Mouse (Mus musculus): ENCODE measurements around the gene Wdr90. TPM values are rescaled to one million over a fixed set of nuclear protein-coding genes. Genes with fewer than 3 reads are reported as not detected.

Wdr90 gene
- 14.0 and 18.7 TPM in 2 replicates for polyA plus RNA-seq (2015; fragmentation: Nextera tagmentation; extraction: Ambion mirVana)

- H3K4me3 ChIP-seq (replicated peaks): peak within 1 kb of the TSS; percentile 69
- peak within 1 kb of the TSS; percentile 81 for H3K27ac ChIP-seq
- no peaks in the 10 kb centered on the region for H3K27me3 ChIP-seq (replicated peaks)
- H3K9ac ChIP-seq: peak within 1 kb of the TSS; percentile 77
- peaks cover 19% of the 10 kb centered on the region for H3K4me1 ChIP-seq (replicated peaks)
- ATAC-seq: peak; percentile 94
- 2% methylated on average over 65 of the region's 65 CpGs for WGBS
- no peaks in the 10 kb centered on the region for H3K36me3 ChIP-seq
- H3K4me2 ChIP-seq (replicated peaks): peak within 1 kb of the TSS; percentile 95
- H3K9me3 ChIP-seq: no peaks in the 10 kb centered on the region
These were observed at the start of gene Wdr90 for GRCm38 (mm10) chr17:25860832-25861703. TSS of gene Wdr90 (minus strand) at chr17:25861501.

DNA sequence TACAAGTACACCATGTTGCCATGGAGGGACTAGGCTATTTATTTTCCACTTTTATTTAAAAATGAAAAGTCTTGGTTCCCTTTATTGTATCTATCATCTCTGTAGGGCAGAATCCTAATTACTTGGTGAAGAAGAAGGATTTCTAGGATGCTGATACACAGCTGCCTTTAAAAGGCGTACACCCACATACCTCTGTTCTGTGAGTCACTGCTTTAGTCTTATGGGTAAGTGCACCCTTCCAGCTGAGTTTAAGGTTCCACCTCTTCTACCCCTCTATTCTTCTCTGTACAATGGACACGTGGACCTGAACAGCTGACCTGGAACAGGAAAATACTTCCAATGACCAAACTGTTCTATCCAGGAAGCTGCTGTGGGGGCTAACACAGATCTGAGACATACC is 46.3 kb upstream of the Wdr90 start:
- Histone ChIP-seq H3K4me1 (replicated peaks) (no peaks in the 10 kb centered on the region), H3K4me2 (replicated peaks) (no peak overlapping the region), H3K27ac (no peak overlapping the region), H3K9ac (no peak overlapping the region), H3K4me3 (replicated peaks) (no peak overlapping the region), H3K27me3 (replicated peaks) (no peaks in the 10 kb centered on the region), H3K9me3 (no peaks in the 10 kb centered on the region), H3K36me3 (no peaks in the 10 kb centered on the region)
- no peak for ATAC-seq
- 81% methylated on average over 2 of the region's 2 CpGs for whole genome bisulfite sequencing

GRCm38 (mm10) chr17:25903061-25903460 is 41.8 kb upstream of the Wdr90 start:
- Histone ChIP-seq H3K27me3 (replicated peaks) (no peaks in the 10 kb centered on the region), H3K4me3 (replicated peaks) (no peak overlapping the region), H3K4me2 (replicated peaks) (no peak overlapping the region), H3K4me1 (replicated peaks) (no peaks in the 10 kb centered on the region), H3K27ac (no peak overlapping the region), H3K9me3 (no peaks in the 10 kb centered on the region), H3K9ac (no peak overlapping the region), H3K36me3 (peaks cover 5% of the 10 kb centered on the region)
- 88% methylated on average over 3 of the region's 3 CpGs for WGBS
- ATAC-seq: no peak

GRCm38 (mm10) chr17:25900193-25900592 is 38.9 kb upstream of the Wdr90 start:
- Histone ChIP-seq H3K9ac (no peak overlapping the region), H3K4me3 (replicated peaks) (no peak overlapping the region), H3K36me3 (peaks cover 5% of the 10 kb centered on the region), H3K4me2 (replicated peaks) (no peak overlapping the region), H3K27ac (no peak overlapping the region), H3K27me3 (replicated peaks) (no peaks in the 10 kb centered on the region), H3K9me3 (no peaks in the 10 kb centered on the region), H3K4me1 (replicated peaks) (no peaks in the 10 kb centered on the region)
- 100% methylated on average over 1 of the region's 1 CpGs for WGBS
- no peak for ATAC-seq

DNA sequence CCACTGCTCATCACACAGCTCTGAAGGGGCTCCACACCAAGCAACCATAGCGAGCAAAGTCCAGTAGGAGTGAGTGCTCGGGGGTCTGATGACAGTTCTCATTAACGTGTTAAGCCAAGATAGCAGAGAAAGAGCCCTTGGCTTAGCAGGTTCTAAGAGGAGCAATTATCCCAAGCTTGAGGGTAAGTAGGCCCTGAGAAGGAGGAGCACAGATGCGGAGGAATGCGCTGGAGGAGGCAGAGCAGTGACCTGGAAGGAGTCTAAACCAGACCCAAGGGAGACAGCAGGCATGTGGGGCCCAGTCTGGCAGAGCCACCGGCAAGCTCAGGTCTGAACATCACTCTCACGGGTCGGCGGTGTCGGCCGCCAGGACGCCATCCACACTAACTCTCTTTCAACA is 34.6 kb upstream of the Wdr90 start:
- Histone ChIP-seq H3K4me1 (replicated peaks) (no peaks in the 10 kb centered on the region), H3K9ac (no peak overlapping the region), H3K36me3 (peaks cover 5% of the 10 kb centered on the region), H3K4me2 (replicated peaks) (no peak overlapping the region), H3K4me3 (replicated peaks) (no peak overlapping the region), H3K27ac (no peak overlapping the region), H3K27me3 (replicated peaks) (no peaks in the 10 kb centered on the region), H3K9me3 (no peaks in the 10 kb centered on the region)
- ATAC-seq: no peak
- 72% methylated on average over 12 of the region's 12 CpGs for WGBS

DNA sequence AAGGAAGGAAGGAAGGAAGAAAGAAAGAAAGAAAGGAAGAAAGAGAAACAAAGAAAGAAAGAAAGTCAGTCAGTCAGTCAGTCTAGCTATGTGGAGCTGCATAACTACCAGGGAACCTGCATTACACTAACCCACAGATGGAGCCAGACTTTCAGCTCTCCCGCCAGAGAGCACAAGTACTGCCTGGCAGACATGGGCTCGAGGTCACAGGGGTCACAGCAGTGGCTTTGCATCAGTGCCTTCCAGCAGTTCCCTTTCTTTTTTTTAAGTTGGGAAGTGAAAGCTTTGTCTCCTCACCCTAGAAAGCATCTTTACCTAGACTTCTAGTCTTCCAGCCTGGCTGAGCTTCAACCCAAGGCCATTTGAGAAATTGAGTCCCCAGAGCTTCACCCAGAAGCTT is 34.1 kb upstream of the Wdr90 start:
- WGBS: 54% methylated on average over 2 of the region's 2 CpGs
- Histone ChIP-seq H3K27me3 (replicated peaks) (no peaks in the 10 kb centered on the region), H3K4me1 (replicated peaks) (no peaks in the 10 kb centered on the region), H3K4me3 (replicated peaks) (no peak overlapping the region), H3K9ac (no peak overlapping the region), H3K4me2 (replicated peaks) (no peak overlapping the region), H3K36me3 (no peaks in the 10 kb centered on the region; the same call in 1 of the 2 replicates), H3K9me3 (no peaks in the 10 kb centered on the region), H3K27ac (no peak overlapping the region)
- ATAC-seq: no peak

GRCm38 (mm10) chr17:25893975-25894617 is 32.8 kb upstream of the Wdr90 start:
- Histone ChIP-seq H3K4me1 (replicated peaks) (no peaks in the 10 kb centered on the region), H3K9me3 (no peaks in the 10 kb centered on the region), H3K27ac (no peak overlapping the region), H3K4me3 (replicated peaks) (no peak overlapping the region), H3K9ac (no peak overlapping the region), H3K36me3 (peaks cover 6% of the 10 kb centered on the region; the same call in 1 of the 2 replicates), H3K4me2 (replicated peaks) (no peak overlapping the region), H3K27me3 (replicated peaks) (no peaks in the 10 kb centered on the region)
- WGBS: 37% methylated on average over 2 of the region's 2 CpGs
- peak; percentile 78 for ATAC-seq

DNA sequence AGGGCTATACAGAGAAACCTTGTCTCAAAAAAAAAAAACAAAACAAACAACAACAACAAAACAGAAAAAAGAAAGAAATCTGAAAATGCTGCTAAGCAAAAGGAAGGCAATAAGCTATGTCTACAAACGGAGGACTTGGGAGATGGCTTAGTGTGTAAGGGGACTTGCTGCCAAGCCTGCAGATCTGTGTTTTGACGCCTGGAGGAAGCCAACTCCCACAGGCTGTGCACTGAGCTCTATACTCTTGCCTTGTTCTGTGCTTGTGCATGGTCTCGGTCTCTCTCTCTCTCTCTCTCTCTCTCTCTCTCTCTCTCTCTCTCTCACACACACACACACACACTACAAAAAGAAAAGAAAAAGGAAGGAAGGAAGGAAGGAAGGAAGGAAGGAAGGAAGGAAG is 27.5 kb upstream of the Wdr90 start:
- Histone ChIP-seq H3K27ac (no peak overlapping the region), H3K4me1 (replicated peaks) (no peaks in the 10 kb centered on the region), H3K4me3 (replicated peaks) (no peak overlapping the region), H3K27me3 (replicated peaks) (no peaks in the 10 kb centered on the region), H3K9me3 (no peaks in the 10 kb centered on the region), H3K4me2 (replicated peaks) (no peak overlapping the region), H3K36me3 (peaks cover 11% of the 10 kb centered on the region; the same call in 1 of the 2 replicates), H3K9ac (no peak overlapping the region)
- WGBS: 88% methylated on average over 3 of the region's 3 CpGs
- no peak for ATAC-seq

DNA sequence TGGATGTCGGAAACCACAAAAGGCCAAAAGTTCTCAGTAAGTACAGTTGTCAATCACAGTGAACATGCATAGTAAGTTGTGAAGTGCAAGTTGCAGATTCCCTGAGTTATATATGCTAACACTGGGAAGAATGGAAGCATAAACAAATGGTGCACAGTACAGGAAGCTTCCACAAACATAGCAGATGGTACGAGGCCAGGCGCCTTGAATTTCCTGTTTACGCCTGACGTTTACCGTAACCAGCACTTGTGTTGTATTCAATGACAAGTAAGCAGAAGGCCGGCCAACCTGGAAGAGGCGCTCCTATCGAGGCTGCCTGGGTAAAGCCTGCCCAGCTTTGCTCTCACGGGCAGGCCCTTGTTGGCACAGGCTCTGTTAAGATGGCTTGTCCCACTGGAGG is 26.2 kb upstream of the Wdr90 start:
- H3K36me3 ChIP-seq: peaks cover 24% of the 10 kb centered on the region
- WGBS: 67% methylated on average over 10 of the region's 10 CpGs
- H3K4me1 ChIP-seq (replicated peaks): no peaks in the 10 kb centered on the region
- H3K9ac ChIP-seq: no peak overlapping the region
- 0 out of 2 replicates have a peak overlapping the region, but pooled peaks have one; percentile 13 for H3K27ac ChIP-seq
- no peak overlapping the region for H3K4me3 ChIP-seq (replicated peaks)
- H3K9me3 ChIP-seq: no peaks in the 10 kb centered on the region
- no peak for ATAC-seq
- H3K4me2 ChIP-seq (replicated peaks): no peak overlapping the region
- H3K27me3 ChIP-seq (replicated peaks): no peaks in the 10 kb centered on the region

DNA sequence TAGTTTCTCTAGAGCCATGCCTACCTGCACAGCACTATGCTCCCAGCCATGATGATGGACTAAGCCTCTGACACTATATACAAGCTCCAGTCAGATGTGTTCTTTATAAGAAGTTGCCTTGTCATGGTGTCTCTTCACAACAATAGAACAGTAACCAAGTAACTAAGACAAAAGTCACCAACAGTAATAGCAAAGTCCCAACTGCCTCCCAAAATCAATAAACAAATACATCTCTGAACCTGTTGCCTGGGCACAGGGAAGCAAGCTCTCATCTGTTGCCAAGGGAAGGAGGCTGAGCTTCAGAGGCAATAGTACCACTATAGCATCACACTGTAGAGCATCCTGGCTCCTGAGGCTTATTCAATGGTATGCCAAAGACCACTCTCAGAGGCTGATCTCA is 25.5 kb upstream of the Wdr90 start:
- Histone ChIP-seq H3K4me1 (replicated peaks) (no peaks in the 10 kb centered on the region), H3K4me2 (replicated peaks) (no peak overlapping the region), H3K27me3 (replicated peaks) (no peaks in the 10 kb centered on the region), H3K9ac (no peak overlapping the region), H3K9me3 (no peaks in the 10 kb centered on the region), H3K36me3 (peaks cover 24% of the 10 kb centered on the region), H3K27ac (no peak overlapping the region), H3K4me3 (replicated peaks) (no peak overlapping the region)
- no peak for ATAC-seq

DNA sequence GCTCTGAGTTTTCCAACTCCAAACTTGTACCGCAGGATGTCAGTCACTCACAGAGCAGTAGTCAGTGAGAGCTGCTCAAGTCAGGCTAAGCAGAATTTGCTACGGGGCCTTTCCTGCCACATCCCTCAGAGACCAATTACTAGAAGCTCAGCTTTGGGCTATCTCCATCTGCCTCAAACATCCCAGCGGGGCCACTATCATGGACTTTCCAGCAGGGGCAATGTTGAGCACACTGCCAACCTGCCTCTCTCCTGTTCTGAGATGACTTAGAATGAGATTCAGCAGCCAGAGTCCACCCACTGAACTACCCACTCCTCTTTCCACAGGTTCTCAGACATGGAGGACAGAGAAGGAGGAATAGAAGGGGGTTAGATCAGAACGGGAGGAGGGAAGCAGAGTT is 24.3 kb upstream of the Wdr90 start:
- WGBS: 67% methylated on average over 4 of the region's 4 CpGs
- no peaks in the 10 kb centered on the region for H3K9me3 ChIP-seq
- H3K27ac ChIP-seq: no peak overlapping the region
- H3K9ac ChIP-seq: no peak overlapping the region
- no peak for ATAC-seq
- H3K4me3 ChIP-seq (replicated peaks): no peak overlapping the region
- H3K4me1 ChIP-seq (replicated peaks): peaks cover 4% of the 10 kb centered on the region; the same call in 1 of the 2 replicates
- H3K4me2 ChIP-seq (replicated peaks): no peak overlapping the region
- H3K36me3 ChIP-seq: peaks cover 24% of the 10 kb centered on the region
- H3K27me3 ChIP-seq (replicated peaks): no peaks in the 10 kb centered on the region

DNA sequence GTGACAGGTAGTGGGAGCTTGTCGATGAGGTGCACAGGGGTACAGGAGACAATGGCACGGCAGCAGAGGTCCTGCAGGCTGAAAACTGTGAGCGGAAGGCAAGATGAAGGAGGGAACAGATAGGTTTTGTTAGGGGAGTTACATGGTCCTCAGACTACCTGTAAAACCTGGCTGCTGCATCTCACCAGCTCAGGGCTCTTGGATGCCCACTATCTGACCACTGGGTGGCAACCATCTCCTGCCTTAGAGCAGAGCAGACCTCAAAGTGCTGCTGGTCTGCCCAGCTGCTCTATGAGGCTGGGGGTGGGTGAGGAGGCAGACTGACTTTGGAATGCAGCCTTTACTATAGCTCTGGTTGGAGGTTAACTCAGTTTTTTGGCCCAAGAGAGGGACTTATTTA is 22.5 kb upstream of the Wdr90 start:
- Histone ChIP-seq H3K4me2 (replicated peaks) (no peak overlapping the region), H3K36me3 (peaks cover 18% of the 10 kb centered on the region), H3K27me3 (replicated peaks) (no peaks in the 10 kb centered on the region), H3K4me1 (replicated peaks) (peaks cover 7% of the 10 kb centered on the region; the same call in 1 of the 2 replicates), H3K9ac (no peak overlapping the region), H3K4me3 (replicated peaks) (no peak overlapping the region), H3K9me3 (no peaks in the 10 kb centered on the region), H3K27ac (no peak overlapping the region)
- ATAC-seq: no peak
- WGBS: 93% methylated on average over 3 of the region's 3 CpGs
